Mouse (Mus musculus) ES-Bruce4 (cell line): Measurements from ENCODE around the gene Apobec2.

Experiments
- CTCF ChIP-seq: IDR thresholded peaks from one replicate; pipeline ENCODE4 v1.8.1; 2011; ENCODE audit warnings: low read depth, low read length
- POLR2A ChIP-seq: IDR thresholded peaks from one replicate; pipeline ENCODE4 v1.8.1; 2011; ENCODE audit warnings: low read length; ENCODE audit not compliant: insufficient read depth

- no peak for TF ChIP-seq POLR2A
- no peak for TF ChIP-seq CTCF
Measured at GRCm38 (mm10) chr17:48417521-48417920, 15.2 kb downstream of the Apobec2 start.
